Mouse (Mus musculus) adrenal gland, postnatal 10 days (tissue): Measurements from ENCODE around the gene Ift27. TPM values are rescaled to one million over a fixed set of nuclear protein-coding genes. Genes with fewer than 3 reads are reported as not detected.

Source experiments
- DNase-seq: peaks from one replicate; pipeline ENCODE4 v3.0.0; 2021; ENCODE audit warnings: mixed read lengths
- long read RNA-seq, 2 experiments: library from polyadenylated mRNA; stranded (forward); transcript quantifications; one replicate each; pipeline ENCODE4 v2.0.0; 2021
- total RNA-seq, 2 experiments: library from RNA; stranded (reverse); gene quantifications; 2 replicates each; pipeline ENCODE4 v1.2.3; 2021

Ift27 gene
- 10 to 100 TPM; 19.4 to 22.9 TPM for total RNA-seq
- long read RNA-seq, experiment 1, transcript Ift27-201 (7 exons, 1,013 nt), result major isoform, 26 of 31 reads
- long read RNA-seq, experiment 1, partial matches to known transcripts, result 2 of 31 reads
- long read RNA-seq, experiment 1, other reads (novel, unspliced or antisense), result 3 of 31 reads
- long read RNA-seq, experiment 2, transcript Ift27-201 (7 exons, 1,013 nt), result major isoform, 13 of 15 reads
- long read RNA-seq, experiment 2, partial matches to known transcripts, result 1 of 15 reads
- long read RNA-seq, experiment 2, other reads (novel, unspliced or antisense), result 1 of 15 reads

- peak; percentile 96 for DNase-seq
Measured at GRCm38 (mm10) chr15:78173972-78174886, at the start of gene Ift27. Gene Ift27 (minus strand): TSS chr15:78174107.

GRCm38 (mm10) chr15:78215269-78215668, 41.4 kb upstream of the Ift27 start:
- no peak for DNase-seq

GRCm38 (mm10) chr15:78211367-78211766, 37.5 kb upstream of the Ift27 start:
- DNase-seq, result no peak

- no peak for DNase-seq
Measured at GRCm38 (mm10) chr15:78210203-78210602, 36.3 kb upstream of the Ift27 start.

GRCm38 (mm10) chr15:78206312-78206711, 32.4 kb upstream of the Ift27 start, which contains the start of gene Pvalb:
Gene Pvalb (minus strand): TSS chr15:78206400.
- no peak for DNase-seq

GRCm38 (mm10) chr15:78205192-78205591, 31.3 kb upstream of the Ift27 start:
- DNase-seq, result peak; percentile 50

GRCm38 (mm10) chr15:78204053-78204847, 30.3 kb upstream of the Ift27 start:
- DNase-seq, result peak; percentile 71

GRCm38 (mm10) chr15:78195096-78195880, 21.4 kb upstream of the Ift27 start:
- DNase-seq, result no peak

- DNase-seq, result no peak
Measured at GRCm38 (mm10) chr15:78194320-78194719, 20.4 kb upstream of the Ift27 start.

GRCm38 (mm10) chr15:78189636-78190035, 15.7 kb upstream of the Ift27 start:
- DNase-seq, result no peak

GRCm38 (mm10) chr15:78188546-78188945, 14.6 kb upstream of the Ift27 start:
- no peak for DNase-seq

- DNase-seq, result no peak
Measured at GRCm38 (mm10) chr15:78186906-78187305, 13.0 kb upstream of the Ift27 start.

- DNase-seq, result no peak
Measured at GRCm38 (mm10) chr15:78185609-78186008, 11.7 kb upstream of the Ift27 start.

GRCm38 (mm10) chr15:78184855-78185254, 10.9 kb upstream of the Ift27 start:
- DNase-seq, result peak; percentile 66

GRCm38 (mm10) chr15:78181701-78182405, 7.9 kb upstream of the Ift27 start:
- DNase-seq, result peak; percentile 29

GRCm38 (mm10) chr15:78179775-78180174, 5.9 kb upstream of the Ift27 start:
- DNase-seq, result no peak

GRCm38 (mm10) chr15:78178397-78178796, 4.5 kb upstream of the Ift27 start:
- peak; percentile 92 for DNase-seq

GRCm38 (mm10) chr15:78177257-78177656, 3.4 kb upstream of the Ift27 start:
- no peak for DNase-seq

- no peak for DNase-seq
Measured at GRCm38 (mm10) chr15:78174887-78175245, 959 bp upstream of the Ift27 start.

GRCm38 (mm10) chr15:78172899-78173817, 749 bp downstream of the Ift27 start:
- DNase-seq, result no peak
